Mouse (Mus musculus): ENCODE data around the gene Icos. TPM values are rescaled to one million over a fixed set of nuclear protein-coding genes. Genes with fewer than 3 reads are reported as not detected.

Icos gene
- 0.56 TPM for polyA plus RNA-seq (2014; fragmentation: Illumina TruSeq; extraction: RNeasy Lipid Tissue Mini Kit (QIAGEN cat#74804); ENCODE audit: low read depth, low replicate concordance)

DNA sequence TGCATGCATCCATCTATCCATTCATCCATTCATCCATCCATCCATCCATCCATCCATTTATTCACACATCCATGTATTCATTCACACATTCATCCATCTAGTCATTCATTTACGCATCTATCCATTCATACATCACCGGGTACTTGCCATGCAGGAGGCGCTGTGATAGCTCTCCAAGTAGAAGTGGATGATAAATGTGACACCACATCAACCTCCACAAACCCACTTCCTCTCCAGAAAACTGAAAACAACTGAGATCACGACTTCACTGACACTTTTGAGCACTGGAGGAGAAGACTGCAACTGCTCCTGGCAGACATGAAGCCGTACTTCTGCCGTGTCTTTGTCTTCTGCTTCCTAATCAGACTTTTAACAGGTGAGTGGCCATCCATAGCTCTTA, at the start of gene Icos:
Icos (plus strand) TSS at position 287 of the 400 bp plus-strand sequence.

Other genes starting within 250 kb of the Icos start
- not detected for gene Ctla4, start 90.9 kb upstream of the Icos start, polyA plus RNA-seq (2014; fragmentation: Illumina TruSeq; extraction: RNeasy Lipid Tissue Mini Kit (QIAGEN cat#74804); ENCODE audit: low read depth, low replicate concordance)

Data from adipose tissue, adult 10 weeks (tissue).